Mouse (Mus musculus): ENCODE data around the gene Cldn19. TPM values are rescaled to one million over a fixed set of nuclear protein-coding genes. Genes with fewer than 3 reads are reported as not detected.

The Cldn19 gene
- polyA plus RNA-seq (2014; fragmentation: Nextera tagmentation; extraction: Ambion mirVana) = 0.19 TPM in 1 of 2 replicates, not detected in the other

DNA sequence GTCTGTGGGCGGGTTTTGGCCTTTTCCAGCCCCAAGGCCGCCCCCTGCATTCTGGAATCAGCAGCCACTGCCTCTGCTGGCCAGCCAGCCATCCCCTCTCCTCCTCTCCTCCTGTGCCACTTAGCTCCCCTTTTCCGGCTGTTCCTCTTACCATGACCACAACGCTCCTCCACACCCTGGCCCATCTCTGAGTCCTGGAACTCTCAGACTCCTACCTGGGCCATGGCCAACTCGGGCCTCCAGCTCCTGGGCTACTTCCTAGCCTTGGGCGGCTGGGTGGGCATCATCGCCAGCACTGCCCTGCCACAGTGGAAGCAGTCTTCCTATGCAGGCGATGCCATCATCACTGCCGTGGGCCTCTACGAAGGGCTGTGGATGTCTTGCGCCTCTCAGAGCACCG lies at the start of gene Cldn19:
Gene Cldn19 (plus strand): TSS at position 64 of the 400 bp plus-strand sequence.
- Histone ChIP-seq H3K9ac (ENCODE audit: low read length) (0 out of 2 replicates have a peak within 1 kb of the TSS, but pooled peaks have one; percentile 3), H3K27me3 (ENCODE audit: control insufficient read depth, insufficient read depth, low read length) (no peaks in the 10 kb centered on the region), H3K9me3 (ENCODE audit: control insufficient read depth, low read length) (no peaks in the 10 kb centered on the region), H3K27ac (ENCODE audit: low read depth, low read length) (no peak within 1 kb of the TSS), H3K4me1 (ENCODE audit: control insufficient read depth, insufficient read depth, low read length) (no peaks in the 10 kb centered on the region), H3K4me3 (ENCODE audit: low read depth, low read length) (no peak within 1 kb of the TSS), H3K4me2 (ENCODE audit: low read depth) (no peak within 1 kb of the TSS), H3K36me3 (ENCODE audit: control insufficient read depth, insufficient read depth, low read length) (no peaks in the 10 kb centered on the region)
- DNase-seq (ENCODE audit: low spot score) (no peak), ATAC-seq (ENCODE audit: insufficient read depth, low FRiP score, low TSS enrichment) (no peak)
- 79% methylated on average over 12 of the region's 12 CpGs for WGBS

DNA sequence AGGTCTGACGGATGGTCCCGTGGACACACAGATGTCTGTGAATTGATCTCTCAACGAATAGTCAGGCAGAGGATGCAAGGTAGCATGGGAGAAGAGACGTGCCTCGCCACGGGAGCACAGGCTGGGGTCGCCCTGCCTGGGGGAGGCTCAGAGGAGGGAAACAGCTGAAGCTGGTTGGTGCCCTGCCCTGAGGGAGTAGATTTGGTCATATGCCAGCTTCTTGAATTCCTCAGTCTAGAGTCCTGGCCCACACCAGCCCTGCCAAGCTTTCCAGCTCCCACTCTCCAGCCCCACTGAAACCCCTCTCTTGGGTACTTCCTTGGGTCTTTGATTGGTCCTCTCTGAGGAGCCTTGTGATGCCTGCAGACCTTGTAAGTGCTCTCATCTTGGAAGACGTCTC lies 38.5 kb upstream of the Cldn19 start:
- Histone ChIP-seq H3K4me2 (ENCODE audit: low read depth) (no peak overlapping the region), H3K4me3 (ENCODE audit: low read depth, low read length) (no peak overlapping the region), H3K36me3 (ENCODE audit: control insufficient read depth, insufficient read depth, low read length) (no peaks in the 10 kb centered on the region), H3K9ac (ENCODE audit: low read length) (no peak overlapping the region), H3K27ac (ENCODE audit: low read depth, low read length) (no peak overlapping the region), H3K9me3 (ENCODE audit: control insufficient read depth, low read length) (no peaks in the 10 kb centered on the region), H3K4me1 (ENCODE audit: control insufficient read depth, insufficient read depth, low read length) (no peaks in the 10 kb centered on the region), H3K27me3 (ENCODE audit: control insufficient read depth, insufficient read depth, low read length) (no peaks in the 10 kb centered on the region)
- 82% methylated on average over 8 of the region's 8 CpGs for WGBS
- DNase-seq (ENCODE audit: low spot score) (no peak), ATAC-seq (ENCODE audit: insufficient read depth, low FRiP score, low TSS enrichment) (no peak)

DNA sequence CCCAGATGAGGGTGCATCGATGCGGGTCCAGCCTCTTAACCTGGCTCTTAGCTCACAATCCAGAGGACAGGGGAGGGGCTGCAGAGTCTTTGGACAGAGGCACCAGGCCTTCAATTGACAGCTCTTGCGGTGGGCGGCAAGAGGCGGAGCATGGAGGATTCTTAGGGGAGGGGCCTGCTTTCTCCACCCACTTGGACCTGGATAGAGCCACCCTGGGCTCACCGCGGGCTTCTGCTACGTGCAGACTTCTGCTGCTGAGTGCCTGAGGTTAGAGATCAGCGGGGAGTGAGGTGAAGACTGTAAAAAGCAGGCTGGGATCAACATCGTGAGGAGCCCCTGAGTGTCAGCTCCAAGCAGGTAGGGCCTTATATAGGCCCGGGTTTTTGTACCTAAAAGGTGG lies 37.0 kb upstream of the Cldn19 start, which contains the start of gene Tmem269:
Gene Tmem269 (minus strand): TSS at position 49 of the 400 bp plus-strand sequence.
- DNase-seq (ENCODE audit: low spot score) (no peak), ATAC-seq (ENCODE audit: insufficient read depth, low FRiP score, low TSS enrichment) (no peak)

DNA sequence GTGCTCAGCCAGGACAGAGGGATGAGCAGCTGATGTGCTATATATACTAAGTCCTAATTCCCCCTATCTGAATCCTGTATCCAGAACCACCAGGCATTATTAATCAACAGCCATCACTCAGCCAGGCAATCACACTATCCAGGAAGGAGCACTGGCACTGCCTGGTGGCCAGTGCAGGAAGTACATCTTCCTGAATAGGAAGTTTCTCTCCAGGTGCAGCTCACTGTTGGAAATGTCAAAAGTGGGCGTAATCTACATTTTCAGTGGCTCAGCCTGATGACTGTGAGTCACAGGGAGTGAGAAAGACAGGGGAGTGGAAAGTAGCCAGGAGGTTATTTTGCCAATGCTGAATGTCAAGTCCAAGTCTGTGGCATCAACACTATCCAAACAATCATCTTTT lies 31.5 kb upstream of the Cldn19 start:
- no peak overlapping the region for H3K9ac ChIP-seq (ENCODE audit: low read length)
- no peaks in the 10 kb centered on the region for H3K4me1 ChIP-seq (ENCODE audit: control insufficient read depth, insufficient read depth, low read length)
- peak; percentile 31 for DNase-seq (ENCODE audit: low spot score)
- H3K36me3 ChIP-seq (ENCODE audit: control insufficient read depth, insufficient read depth, low read length) = peaks cover 18% of the 10 kb centered on the region
- H3K9me3 ChIP-seq (ENCODE audit: control insufficient read depth, low read length) = no peaks in the 10 kb centered on the region
- H3K27me3 ChIP-seq (ENCODE audit: control insufficient read depth, insufficient read depth, low read length) = no peaks in the 10 kb centered on the region
- 88% methylated on average over 1 of the region's 1 CpGs for WGBS
- H3K27ac ChIP-seq (ENCODE audit: low read depth, low read length) = no peak overlapping the region
- ATAC-seq (ENCODE audit: insufficient read depth, low FRiP score, low TSS enrichment) = no peak
- no peak overlapping the region for H3K4me3 ChIP-seq (ENCODE audit: low read depth, low read length)
- H3K4me2 ChIP-seq (ENCODE audit: low read depth) = no peak overlapping the region

More for the DNA sequence above, 37.0 kb upstream of the Cldn19 start, which contains the start of gene Tmem269:
- H3K27me3 ChIP-seq (ENCODE audit: control insufficient read depth, insufficient read depth, low read length) = no peaks in the 10 kb centered on the region
- no peaks in the 10 kb centered on the region for H3K36me3 ChIP-seq (ENCODE audit: control insufficient read depth, insufficient read depth, low read length)
- no peak within 1 kb of the TSS for H3K9ac ChIP-seq (ENCODE audit: low read length)
- H3K9me3 ChIP-seq (ENCODE audit: control insufficient read depth, low read length) = no peaks in the 10 kb centered on the region
- no peak within 1 kb of the TSS for H3K4me2 ChIP-seq (ENCODE audit: low read depth)
- H3K4me3 ChIP-seq (ENCODE audit: low read depth, low read length) = no peak within 1 kb of the TSS
- no peaks in the 10 kb centered on the region for H3K4me1 ChIP-seq (ENCODE audit: control insufficient read depth, insufficient read depth, low read length)
- H3K27ac ChIP-seq (ENCODE audit: low read depth, low read length) = no peak within 1 kb of the TSS
- 13% methylated on average over 11 of the region's 11 CpGs for WGBS

DNA sequence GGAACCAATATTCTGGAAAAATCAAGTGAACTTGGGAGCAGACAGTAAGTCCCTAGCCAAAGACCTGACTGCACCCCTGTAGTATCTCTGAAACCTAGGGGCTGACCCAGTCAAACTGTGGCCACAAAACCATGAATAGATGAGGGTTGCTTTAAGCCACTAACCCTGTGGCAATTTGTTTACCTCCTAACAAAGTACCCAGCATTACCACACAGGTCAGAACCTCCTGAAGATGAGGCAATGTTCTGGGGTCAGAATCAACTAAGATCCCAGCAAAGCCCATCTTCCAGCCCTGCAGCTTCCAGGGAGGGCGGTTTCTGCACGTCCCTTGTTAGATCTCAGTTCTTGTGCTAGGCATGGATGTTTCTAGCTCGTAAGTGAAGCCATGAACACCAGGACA lies 30.7 kb upstream of the Cldn19 start:
- no peaks in the 10 kb centered on the region for H3K27me3 ChIP-seq (ENCODE audit: control insufficient read depth, insufficient read depth, low read length)
- H3K9me3 ChIP-seq (ENCODE audit: control insufficient read depth, low read length) = no peaks in the 10 kb centered on the region
- 91% methylated on average over 3 of the region's 3 CpGs for WGBS
- no peak overlapping the region for H3K4me3 ChIP-seq (ENCODE audit: low read depth, low read length)
- no peak for DNase-seq (ENCODE audit: low spot score)
- no peak overlapping the region for H3K9ac ChIP-seq (ENCODE audit: low read length)
- no peak overlapping the region for H3K27ac ChIP-seq (ENCODE audit: low read depth, low read length)
- H3K4me2 ChIP-seq (ENCODE audit: low read depth) = no peak overlapping the region
- peaks cover 18% of the 10 kb centered on the region for H3K36me3 ChIP-seq (ENCODE audit: control insufficient read depth, insufficient read depth, low read length)
- ATAC-seq (ENCODE audit: insufficient read depth, low FRiP score, low TSS enrichment) = no peak
- no peaks in the 10 kb centered on the region for H3K4me1 ChIP-seq (ENCODE audit: control insufficient read depth, insufficient read depth, low read length)

DNA sequence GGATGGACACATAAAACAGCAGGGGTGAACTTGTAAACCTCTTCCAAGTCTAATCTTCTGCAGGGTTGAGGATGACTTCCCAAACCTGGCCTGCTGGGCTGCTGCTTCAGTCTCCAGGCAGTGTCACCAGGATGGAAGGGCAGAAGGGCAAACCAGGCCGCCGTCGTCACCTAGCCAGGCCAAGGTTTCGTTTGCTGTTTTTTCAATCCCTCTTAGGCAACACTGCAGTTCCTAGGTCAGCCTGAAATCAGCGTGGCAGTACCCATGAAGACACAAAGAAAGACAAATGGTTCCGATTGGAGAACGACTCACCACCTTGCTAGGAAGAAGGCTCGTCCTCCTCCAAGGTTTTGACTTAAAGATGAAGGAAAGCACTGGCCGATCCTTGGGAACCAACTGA lies 29.5 kb upstream of the Cldn19 start:
- no peak for ATAC-seq (ENCODE audit: insufficient read depth, low FRiP score, low TSS enrichment)
- WGBS = 90% methylated on average over 9 of the region's 9 CpGs
- Histone ChIP-seq H3K4me3 (ENCODE audit: low read depth, low read length) (no peak overlapping the region), H3K9ac (ENCODE audit: low read length) (no peak overlapping the region), H3K4me1 (ENCODE audit: control insufficient read depth, insufficient read depth, low read length) (no peaks in the 10 kb centered on the region), H3K4me2 (ENCODE audit: low read depth) (no peak overlapping the region), H3K36me3 (ENCODE audit: control insufficient read depth, insufficient read depth, low read length) (peaks cover 18% of the 10 kb centered on the region), H3K9me3 (ENCODE audit: control insufficient read depth, low read length) (no peaks in the 10 kb centered on the region), H3K27me3 (ENCODE audit: control insufficient read depth, insufficient read depth, low read length) (no peaks in the 10 kb centered on the region), H3K27ac (ENCODE audit: low read depth, low read length) (no peak overlapping the region)
- DNase-seq (ENCODE audit: low spot score) = no peak

DNA sequence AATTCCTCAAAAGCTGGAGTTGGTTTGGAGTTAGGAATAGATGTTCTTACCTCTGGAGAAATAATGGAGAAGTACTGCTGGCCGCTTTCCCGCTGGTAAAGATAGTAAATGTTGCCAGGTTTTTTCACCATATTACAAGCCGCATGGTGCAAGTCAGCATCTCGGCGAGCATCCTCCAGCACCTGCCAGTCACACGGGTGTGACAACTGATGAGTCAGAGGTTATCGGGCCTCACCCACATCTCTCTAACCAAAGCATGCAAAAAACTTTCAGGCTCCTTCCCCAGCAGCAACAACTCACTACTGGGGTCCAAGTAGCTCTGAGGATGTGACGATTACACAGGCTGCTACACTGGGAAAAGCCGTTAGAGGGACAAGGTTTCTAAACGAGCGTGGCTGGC lies 28.5 kb upstream of the Cldn19 start:
- 92% methylated on average over 11 of the region's 11 CpGs for WGBS
- DNase-seq (ENCODE audit: low spot score) (no peak), ATAC-seq (ENCODE audit: insufficient read depth, low FRiP score, low TSS enrichment) (no peak)
- no peaks in the 10 kb centered on the region for H3K27me3 ChIP-seq (ENCODE audit: control insufficient read depth, insufficient read depth, low read length)
- H3K4me2 ChIP-seq (ENCODE audit: low read depth) = no peak overlapping the region
- peaks cover 18% of the 10 kb centered on the region for H3K36me3 ChIP-seq (ENCODE audit: control insufficient read depth, insufficient read depth, low read length)
- no peaks in the 10 kb centered on the region for H3K9me3 ChIP-seq (ENCODE audit: control insufficient read depth, low read length)
- no peak overlapping the region for H3K9ac ChIP-seq (ENCODE audit: low read length)
- H3K4me1 ChIP-seq (ENCODE audit: control insufficient read depth, insufficient read depth, low read length) = no peaks in the 10 kb centered on the region
- no peak overlapping the region for H3K27ac ChIP-seq (ENCODE audit: low read depth, low read length)
- H3K4me3 ChIP-seq (ENCODE audit: low read depth, low read length) = no peak overlapping the region

DNA sequence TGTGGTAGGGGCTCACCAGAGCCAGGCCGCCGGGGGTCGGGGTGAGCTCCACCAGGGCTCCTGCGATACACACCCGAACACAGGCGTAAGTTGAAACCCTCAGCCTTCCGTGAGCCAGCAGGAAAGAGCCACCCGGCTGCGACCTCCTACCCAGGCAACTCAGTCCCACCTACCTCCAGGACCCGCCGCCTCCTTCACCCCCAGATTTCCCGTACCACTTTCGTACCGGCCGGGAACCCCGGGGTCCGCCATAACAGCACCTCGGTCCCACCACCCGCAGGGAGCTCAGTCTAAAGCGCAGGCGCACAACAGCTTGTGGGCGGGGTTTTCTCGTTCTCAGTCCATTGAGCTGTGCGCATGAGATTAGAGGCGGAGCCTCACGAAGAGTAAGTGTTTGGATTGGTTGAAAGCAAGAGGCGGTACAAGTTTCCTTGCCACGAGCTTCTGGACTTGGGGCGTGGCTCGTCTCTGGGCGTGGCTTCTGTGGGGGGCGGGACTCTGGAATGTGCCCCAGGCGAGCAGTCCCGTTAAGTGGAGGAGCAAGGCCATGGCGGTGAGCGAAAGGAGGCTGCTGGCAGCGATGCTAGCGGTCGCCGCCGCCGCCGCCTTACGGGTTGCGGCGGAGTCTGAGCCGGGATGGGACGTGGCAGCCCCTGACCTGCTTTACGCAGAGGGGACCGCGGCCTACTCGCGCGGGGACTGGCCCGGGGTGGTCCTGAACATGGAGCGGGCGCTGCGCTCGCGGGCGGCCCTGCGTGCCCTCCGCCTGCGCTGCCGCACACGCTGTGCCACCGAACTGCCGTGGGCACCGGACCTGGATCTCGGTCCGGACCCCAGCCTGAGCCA lies 22.6 kb upstream of the Cldn19 start, which contains the start of the genes AU022252 and P3h1:
Gene AU022252 (minus strand): TSS at position 303 of the 846 bp plus-strand sequence.
Gene P3h1 (plus strand): TSS at position 506 of the 846 bp plus-strand sequence.
- H3K36me3 ChIP-seq (ENCODE audit: control insufficient read depth, insufficient read depth, low read length) = no peaks in the 10 kb centered on the region; the same call in 1 of the 2 replicates
- no peaks in the 10 kb centered on the region for H3K4me1 ChIP-seq (ENCODE audit: control insufficient read depth, insufficient read depth, low read length)
- H3K27me3 ChIP-seq (ENCODE audit: control insufficient read depth, insufficient read depth, low read length) = no peaks in the 10 kb centered on the region
- H3K27ac ChIP-seq (ENCODE audit: low read depth, low read length) = 0 out of 2 replicates have a peak within 1 kb of the TSS, but pooled peaks have one; percentile 14
- WGBS = under 1% methylated on average over 70 of the region's 71 CpGs
- DNase-seq (ENCODE audit: low spot score) = peak; percentile 98
- H3K9me3 ChIP-seq (ENCODE audit: control insufficient read depth, low read length) = no peaks in the 10 kb centered on the region
- peak; percentile 97 for ATAC-seq (ENCODE audit: insufficient read depth, low FRiP score, low TSS enrichment)
- peak within 1 kb of the TSS; percentile 90 for H3K4me3 ChIP-seq (ENCODE audit: low read depth, low read length)
- peak within 1 kb of the TSS; percentile 87 for H3K4me2 ChIP-seq (ENCODE audit: low read depth)
- H3K9ac ChIP-seq (ENCODE audit: low read length) = peak within 1 kb of the TSS; percentile 86
